Mouse (Mus musculus) thymus, adult 2 months (tissue): ENCODE data around the gene Ube2o.

Source experiments
- CTCF ChIP-seq: fragments of 200-500 bp; IDR thresholded peaks from 2 replicates; pipeline ENCODE4 v1.5.1; 2012; ENCODE audit warnings: mild to moderate bottlenecking, control low read depth, low read length, moderate library complexity, borderline replicate concordance; ENCODE audit not compliant: control insufficient read depth, poor library complexity, insufficient read depth; ENCODE audit errors: extremely low read depth
- POLR2A ChIP-seq: fragments of 200-500 bp; IDR thresholded peaks from 2 replicates; pipeline ENCODE4 v1.6.1; 2012; ENCODE audit warnings: mild to moderate bottlenecking, low read length, control low read depth, moderate library complexity; ENCODE audit not compliant: control insufficient read depth, poor library complexity, insufficient read depth; ENCODE audit errors: extremely low read depth

DNA sequence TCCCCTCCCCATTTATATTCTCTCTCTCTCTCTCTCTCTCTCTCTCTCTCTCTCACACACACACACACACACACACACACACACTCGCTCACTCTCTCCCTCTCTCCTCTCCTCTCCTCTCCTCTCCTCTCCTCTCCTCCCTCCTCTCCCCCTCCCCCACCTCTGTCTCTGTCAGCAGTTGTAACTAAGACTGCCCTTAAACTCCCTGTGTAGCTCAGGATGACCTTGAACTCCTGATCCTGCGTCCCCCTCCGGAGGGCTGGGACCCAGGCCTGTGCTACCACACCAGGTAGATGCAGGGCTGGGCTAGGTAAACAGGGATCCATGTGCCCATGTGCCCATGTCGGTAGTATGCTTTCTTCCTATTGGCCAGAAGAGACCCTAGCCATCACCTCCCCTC lies 10.4 kb upstream of the Ube2o start:
- TF ChIP-seq CTCF = no peak
- TF ChIP-seq POLR2A = no peak
